Mouse (Mus musculus) heart, adult 18-20 months (tissue): ENCODE measurements around the gene Zmat3. TPM values are rescaled to one million over a fixed set of nuclear protein-coding genes. Genes with fewer than 3 reads are reported as not detected.
A peak's percentile ranks its signal among the peaks of the same experiment; 100 is the strongest.

Experiments used
- DNase-seq, 2 experiments: peaks; one replicate each; pipeline ENCODE4 v3.0.0; 2021 to 2022; ENCODE audit warnings: mixed read lengths in 1 of 2
- long read RNA-seq, 2 experiments: library from polyadenylated mRNA; stranded (forward); transcript quantifications; one replicate each; pipeline ENCODE4 v2.0.0; 2021
- total RNA-seq, 2 experiments: library from RNA; stranded (reverse); gene quantifications; 2 replicates each; pipeline ENCODE4 v1.2.3; 2021

Gene Zmat3
- total RNA-seq: 1 to 10 TPM; 7.1 to 7.5 TPM
- long read RNA-seq, experiment 1, full-length matches to known transcripts: 1 of 2 reads
- long read RNA-seq, experiment 1, partial matches to known transcripts: 0 of 2 reads
- long read RNA-seq, experiment 1, other reads (novel, unspliced or antisense): 1 of 2 reads
- long read RNA-seq, experiment 2: 0 reads

DNA sequence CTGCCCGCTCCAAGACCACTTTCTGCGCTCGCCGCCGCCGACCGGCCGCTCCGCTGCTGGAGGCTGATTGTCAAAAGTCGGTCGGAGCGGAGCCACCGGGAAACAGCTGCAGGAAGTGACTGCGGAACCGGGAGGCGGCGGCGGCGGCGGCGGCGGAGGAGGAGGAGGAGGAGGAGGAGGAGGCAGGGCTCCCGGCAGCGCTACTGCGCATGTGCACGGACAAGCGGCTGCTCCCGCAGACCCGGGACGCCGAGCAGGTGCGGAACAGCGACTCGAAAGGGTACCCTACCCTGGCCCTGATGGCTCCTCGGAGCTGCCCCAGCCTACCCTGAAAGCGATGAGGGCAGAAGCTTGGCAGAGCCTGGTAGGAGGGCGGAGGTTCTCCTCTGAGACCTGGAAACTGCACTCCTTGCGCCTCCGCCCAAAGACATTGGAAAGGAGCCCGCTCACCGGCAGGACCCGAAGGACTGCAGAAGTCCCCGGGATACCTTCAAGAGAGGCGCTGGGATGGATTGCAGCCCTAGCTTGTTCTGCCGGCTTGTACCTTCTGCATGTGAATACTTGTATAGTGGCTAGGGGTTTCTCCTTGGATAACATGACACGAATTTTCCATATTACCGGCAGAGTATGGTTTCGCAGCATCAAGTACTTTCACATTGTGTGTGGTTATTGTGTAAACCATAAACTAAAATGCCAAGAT lies at the start of gene Zmat3:
Gene Zmat3, minus strand, starts transcription at position 469 of the 700 bp plus-strand sequence.
- peak; percentile 89 to 92 for DNase-seq

- DNase-seq: no peak
These were observed 48.6 kb upstream of the Zmat3 start for GRCm38 (mm10) chr3:32414381-32414780.

DNA sequence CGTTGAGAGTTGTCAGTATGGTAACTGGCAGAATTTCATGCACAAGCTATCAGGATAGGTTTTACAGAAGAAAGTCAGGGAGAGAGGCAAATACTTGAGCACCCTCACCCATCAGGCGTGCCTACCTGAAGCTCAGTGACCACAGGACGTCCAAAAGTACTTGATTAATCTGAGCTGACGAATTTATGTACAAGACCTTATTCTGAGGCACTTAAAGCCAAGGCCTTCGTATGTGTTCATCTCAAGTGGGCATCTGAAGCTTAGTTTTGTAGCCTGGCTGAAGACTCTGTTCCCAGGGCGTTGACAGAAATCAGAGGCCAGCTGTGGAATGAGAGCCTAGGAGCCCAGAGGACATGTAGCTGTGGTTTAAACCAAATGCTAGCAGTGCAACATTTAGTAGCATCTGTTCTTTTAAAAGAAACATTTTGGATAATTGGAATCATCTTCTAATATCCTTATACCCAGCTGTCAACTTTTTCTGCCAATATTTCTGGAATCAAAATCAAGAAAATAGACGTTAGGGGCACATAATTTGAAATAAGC lies 46.8 kb upstream of the Zmat3 start:
- no peak for DNase-seq

DNA sequence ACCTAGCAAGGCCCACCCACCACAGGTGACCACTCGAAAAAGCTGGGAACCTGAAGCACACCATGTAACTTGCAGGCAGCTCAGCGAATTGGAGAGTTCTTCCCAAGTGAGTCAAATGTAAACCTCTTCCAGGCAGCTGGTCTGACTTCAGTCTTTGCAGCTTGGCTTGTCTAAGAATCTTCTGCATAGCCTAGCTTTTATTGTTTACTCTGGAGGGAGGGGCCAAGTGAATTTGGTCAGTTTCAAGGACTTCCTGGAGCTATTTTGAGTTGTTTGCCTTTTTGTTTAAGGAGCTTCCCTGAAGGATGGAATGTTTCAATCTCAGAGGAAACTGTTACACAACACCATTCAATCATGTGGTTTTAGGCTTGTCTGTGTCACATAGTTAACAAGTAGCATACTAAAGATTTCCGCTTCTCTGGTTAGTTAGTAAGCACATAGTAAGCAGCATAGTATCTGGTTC lies 43.0 kb upstream of the Zmat3 start:
- no peak for DNase-seq

DNA sequence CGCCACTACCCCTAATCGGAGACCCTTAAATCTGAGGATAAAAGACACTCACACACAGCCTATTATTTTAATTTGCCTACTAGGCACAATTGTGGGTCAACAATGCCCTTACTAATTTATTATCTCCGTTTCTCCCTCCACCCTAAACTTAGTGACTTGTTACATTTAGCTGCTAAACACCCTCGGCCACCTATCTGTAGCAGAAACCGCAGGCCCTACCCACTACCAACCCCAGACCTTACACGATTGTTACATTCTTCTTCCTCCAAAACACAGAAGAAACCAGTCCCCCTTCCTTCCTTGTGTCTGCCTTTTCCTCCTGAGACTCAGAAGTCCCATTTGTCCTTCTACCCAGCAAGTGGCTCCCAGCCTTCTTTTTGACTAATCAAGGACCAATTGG lies 41.0 kb upstream of the Zmat3 start:
- no peak for DNase-seq

- DNase-seq: no peak
These were observed 39.9 kb upstream of the Zmat3 start for GRCm38 (mm10) chr3:32405699-32406098.

DNA sequence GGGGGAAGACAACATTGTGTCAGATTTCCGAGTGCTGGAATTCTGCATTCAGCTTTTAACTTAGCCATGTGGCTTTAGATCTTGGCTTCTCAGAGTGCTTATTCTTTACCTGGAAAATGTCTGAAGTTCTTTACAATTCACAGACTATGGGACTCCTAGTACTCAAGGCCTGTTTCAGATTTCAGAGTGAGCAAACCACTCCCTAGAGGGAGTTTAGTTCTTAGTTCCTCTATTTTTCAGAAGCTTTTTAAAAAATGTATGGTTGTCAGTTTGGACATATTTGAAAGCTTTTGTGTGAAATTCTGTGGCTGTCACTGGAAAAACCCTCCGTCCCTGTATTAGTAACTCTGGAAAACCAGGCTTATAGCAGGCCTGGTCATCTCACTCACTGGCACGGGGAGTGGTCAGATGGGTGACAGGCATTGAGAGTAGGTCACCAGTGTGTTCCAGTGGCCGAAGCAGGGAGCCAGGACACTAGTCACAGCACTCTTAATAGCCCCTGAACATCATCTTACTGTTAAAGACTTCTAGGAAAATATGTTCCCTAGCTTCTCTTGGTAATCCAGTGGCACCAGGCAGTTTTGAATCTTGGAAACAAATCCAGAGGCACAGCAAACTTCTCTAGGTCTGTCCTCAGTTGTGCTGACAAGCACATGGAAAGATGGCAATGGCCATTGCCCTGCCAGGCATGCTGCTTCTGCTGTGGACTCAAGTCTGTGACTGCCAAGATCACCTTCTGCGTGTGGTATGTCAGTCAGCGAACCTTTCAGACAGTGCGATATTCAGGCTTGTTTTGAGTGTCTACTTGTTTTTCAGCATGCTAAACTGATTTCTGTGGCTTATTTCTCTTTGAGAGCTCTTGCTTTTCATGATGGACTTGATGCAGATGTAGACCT lies 37.4 kb upstream of the Zmat3 start:
- peak; percentile 27 to 30 for DNase-seq

- DNase-seq: no peak
These were observed 35.8 kb upstream of the Zmat3 start for GRCm38 (mm10) chr3:32401591-32401990.

- peak in 1 of 2 experiments; percentile 25 for DNase-seq
These were observed 34.1 kb upstream of the Zmat3 start for GRCm38 (mm10) chr3:32399931-32400330.

- DNase-seq: no peak
These were observed 33.6 kb upstream of the Zmat3 start for GRCm38 (mm10) chr3:32399381-32399780.

DNA sequence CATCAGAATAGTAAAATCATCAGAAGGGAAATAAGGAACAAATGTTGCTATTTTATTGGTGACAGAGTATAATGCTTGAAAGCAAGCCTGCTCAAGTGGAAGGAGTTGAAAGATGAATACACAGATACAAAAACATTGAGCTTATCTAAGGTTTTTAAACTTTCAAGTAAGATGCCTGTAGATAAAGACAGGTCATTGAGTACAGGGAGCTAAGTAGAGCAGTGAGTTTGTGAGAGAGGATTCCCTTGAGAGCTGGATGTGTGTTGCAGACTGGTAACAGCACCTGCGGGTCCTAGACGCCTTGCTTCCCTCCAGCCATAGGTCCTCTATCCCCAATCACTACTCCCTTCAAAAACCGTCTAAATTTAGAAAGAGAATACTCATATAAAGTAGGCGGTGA lies 32.8 kb upstream of the Zmat3 start:
- no peak for DNase-seq

DNA sequence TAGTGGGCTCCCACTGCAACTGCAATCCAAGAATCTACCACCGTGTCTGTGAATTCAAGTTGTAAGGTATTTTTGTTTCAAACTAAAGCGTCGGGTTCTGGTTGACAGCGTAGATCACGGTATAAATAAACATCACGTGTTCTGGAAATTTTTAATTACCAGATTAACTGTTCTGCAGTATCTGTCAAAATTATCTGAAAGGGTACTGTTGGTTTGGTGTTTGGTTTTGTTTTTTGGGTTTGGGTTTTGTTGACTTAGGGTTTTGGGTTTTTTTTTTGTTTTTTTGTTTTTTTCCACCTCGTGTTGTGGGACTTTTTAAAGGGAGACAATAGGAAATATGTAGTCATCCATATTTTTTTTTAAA lies 32.3 kb upstream of the Zmat3 start:
- no peak for DNase-seq

DNA sequence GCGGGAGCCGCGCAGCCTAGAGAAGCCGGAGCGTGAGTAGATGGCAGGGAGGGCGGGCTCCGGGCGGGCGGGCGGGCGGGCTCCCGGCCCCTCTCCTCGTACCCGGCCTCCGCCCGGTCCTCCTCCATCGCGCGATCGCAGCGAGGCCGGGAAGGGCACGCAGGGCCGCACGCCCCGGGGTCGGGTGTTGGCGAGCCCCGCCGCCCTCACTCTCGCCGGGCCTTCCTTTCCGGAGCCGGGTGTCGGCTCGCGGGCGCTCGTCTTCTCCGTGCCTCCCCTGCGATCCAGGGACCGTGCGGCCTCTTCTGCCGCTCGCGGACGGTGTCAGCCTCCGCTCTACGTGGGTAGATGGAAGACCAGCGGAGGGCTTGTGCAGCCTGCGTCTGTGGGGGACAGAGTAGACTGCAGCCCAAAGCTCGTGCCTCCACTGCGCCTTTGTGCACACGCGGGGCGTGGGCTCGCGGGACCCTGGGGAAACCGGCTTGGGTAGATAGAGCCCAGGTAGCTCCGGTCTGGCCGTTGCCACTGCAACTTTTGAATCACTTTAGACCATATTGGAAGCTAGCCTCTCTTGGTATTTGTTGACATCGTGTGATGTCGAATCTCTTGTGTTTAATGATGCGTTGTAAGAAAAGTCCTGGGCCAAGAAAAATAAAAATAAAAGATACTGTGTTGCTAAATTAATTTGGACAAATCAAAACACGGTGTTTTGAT lies 31.8 kb upstream of the Zmat3 start, which contains the start of gene Pik3ca:
Gene Pik3ca, plus strand, starts transcription at position 211 of the 714 bp plus-strand sequence.
- peak; percentile 57 to 75 for DNase-seq

DNA sequence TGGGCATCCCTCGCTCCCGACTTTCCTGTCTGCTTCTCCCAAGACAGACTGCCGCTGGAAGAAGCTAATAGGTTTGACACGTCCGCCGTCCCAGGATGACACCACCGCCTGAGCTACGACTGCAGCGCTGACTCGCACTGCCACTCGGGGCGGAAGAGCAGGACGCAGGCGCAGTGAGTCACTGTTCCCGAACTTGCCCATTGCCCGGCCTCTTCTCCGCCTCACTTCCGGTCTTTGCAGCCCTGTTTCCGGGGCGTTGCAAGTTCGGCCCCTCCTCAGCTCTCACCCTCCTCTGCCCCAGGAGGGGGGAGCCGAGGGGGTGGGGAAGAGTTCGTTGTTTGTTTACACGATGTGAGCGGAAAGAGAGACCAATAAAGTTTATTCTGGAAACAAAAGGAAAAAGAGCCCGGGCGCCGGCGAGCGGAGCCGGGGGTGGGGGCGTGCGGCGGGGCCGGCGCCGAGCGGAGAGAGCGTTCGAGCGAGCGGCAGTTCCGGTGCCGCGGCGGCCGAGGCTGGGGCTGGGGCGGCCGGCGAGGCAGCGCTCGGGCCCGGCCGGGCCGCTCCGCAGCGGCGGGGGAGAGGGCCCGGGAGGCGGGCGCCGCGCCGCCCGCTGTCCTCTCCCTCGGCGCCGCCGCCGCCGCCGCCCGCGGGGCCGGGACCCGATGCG lies 31.1 kb upstream of the Zmat3 start:
- DNase-seq: peak; percentile 98 to 99

DNA sequence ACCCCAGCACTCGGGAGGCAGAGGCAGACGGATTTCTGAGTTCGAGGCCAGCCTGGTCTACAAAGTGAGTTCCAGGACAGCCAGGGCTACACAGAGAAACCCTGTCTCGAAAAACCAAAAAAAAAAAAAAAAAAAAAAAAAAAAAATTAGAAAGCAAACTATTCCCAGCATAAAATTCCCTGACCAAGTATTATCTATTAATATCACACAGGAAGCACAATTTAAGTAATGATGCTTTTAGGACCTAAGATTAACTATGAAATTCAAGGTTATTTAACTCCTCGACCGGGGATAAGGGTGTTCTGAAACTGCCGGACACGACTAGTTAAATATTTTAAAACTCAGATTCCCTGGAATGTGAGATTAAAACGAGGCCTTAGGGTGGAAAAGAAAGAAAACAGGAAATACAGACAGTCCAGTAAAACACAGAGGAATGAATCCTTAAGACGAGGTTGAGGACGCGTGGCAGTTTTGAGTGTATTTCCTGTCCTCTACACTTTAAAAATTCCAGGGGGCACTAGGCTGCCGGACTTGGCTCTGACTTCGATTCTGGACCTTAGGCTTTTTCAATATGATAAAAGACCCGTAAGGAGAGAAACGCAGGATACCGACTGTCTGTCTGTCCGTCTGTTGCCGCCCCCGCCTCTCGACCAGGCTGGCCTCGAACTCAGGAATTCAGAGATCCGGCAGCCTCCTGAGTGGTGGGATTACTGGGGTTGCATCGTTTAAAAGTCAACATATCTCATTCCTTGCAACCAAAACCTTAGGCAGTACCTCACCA lies 30.1 kb upstream of the Zmat3 start:
- peak; percentile 35 to 70 for DNase-seq

GRCm38 (mm10) chr3:32393986-32394385 lies 28.2 kb upstream of the Zmat3 start:
- no peak for DNase-seq

DNA sequence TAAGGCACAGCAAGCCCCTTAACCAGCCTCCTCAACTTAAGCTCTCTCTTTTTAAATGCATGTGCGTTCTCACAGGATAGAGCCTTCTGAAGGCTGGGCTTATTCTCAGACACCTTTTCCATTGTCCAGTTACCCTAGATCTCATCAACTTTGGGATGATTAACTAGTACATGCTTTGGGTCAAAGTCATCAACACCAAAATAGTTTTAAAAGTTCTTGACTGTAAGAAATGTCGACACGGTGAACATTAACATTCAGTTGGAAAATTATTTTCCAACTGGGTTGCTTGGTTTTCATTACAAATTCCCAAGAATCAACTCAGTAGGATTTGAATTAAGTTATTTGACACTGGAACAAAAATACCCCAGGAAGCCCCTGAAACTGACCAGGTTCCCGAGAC lies 27.0 kb upstream of the Zmat3 start:
- no peak for DNase-seq

DNA sequence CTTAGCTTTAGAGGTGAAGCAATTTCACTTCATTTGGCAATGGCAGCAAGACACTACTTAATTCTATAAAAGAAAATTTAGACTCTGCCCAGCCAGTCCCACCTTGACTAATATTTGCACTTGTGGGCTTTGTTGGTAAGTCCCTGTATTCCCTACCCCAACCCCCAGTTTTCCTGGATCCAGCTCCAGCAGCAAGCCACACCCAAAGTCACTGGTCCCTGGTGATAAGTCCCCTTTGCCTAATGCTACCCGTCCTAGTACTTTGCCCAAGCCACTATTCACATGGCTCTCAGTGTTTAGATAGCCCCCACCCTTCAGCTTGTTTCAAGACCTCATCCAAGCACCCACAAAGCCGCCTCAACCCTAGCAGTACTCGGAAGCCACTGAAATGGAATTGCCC lies 15.7 kb upstream of the Zmat3 start:
- DNase-seq: no peak

- DNase-seq: no peak
These were observed 14.1 kb upstream of the Zmat3 start for GRCm38 (mm10) chr3:32379891-32380290.

DNA sequence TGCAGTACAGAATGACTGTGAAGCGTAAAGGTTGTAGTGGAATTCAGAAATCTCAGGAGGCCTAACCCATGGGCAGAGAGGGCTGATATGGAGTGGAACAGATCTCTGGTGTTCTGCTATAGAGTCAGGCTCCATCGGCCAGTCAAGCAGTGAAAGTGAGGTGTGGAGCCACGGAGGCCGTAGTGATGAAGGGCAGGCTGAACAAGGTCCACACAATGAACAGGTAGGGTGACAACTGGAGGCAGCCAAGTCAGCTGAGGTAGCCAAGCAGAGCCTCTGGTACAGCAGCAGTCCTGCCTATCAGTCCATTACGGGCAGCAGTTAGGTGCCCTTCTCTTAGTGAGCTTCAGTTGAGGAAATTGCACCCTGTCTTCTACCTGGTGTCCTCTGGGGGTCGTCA lies 7.4 kb upstream of the Zmat3 start:
- no peak for DNase-seq

- no peak for DNase-seq
These were observed 6.7 kb upstream of the Zmat3 start for GRCm38 (mm10) chr3:32372470-32372869.
